ENCODE assay signal across 30 mouse cellular contexts in genomic region chr5:147786857-147787256, GRCm38 (mm10).
DNase-seq lines count a peak whose midpoint lies in the region; ATAC-seq and TF ChIP-seq lines count a peak whose summit lies in the region.
"Had no signal": no experiment of that assay in that cellular context is flagged by ENCODE, and none has a peak within 500 bp of the region (broad histone marks: within the 10 kb centered on the region; RNA-seq: fewer than 3 reads in every experiment).

No protein-coding gene starts in this region.

- H3K4me1 ChIP-seq in heart, embryonic 11.5 days (ENCODE audit: control insufficient read depth, insufficient read depth, low read length) = peaks cover 12% of the 10 kb centered on the region
- H3K4me1 ChIP-seq: hindbrain, embryonic 15.5 days; limb, embryonic 13.5 days; liver, embryonic 13.5 days; neural tube, embryonic 12.5 days had no signal

- H3K4me3 ChIP-seq in heart, embryonic 11.5 days (ENCODE audit: low read depth, low read length) = no peak overlapping the region
- no peak overlapping the region for H3K4me3 ChIP-seq in myocyte
- H3K4me3 ChIP-seq: embryonic facial prominence, embryonic 13.5 days; heart, adult 2 months; heart, embryonic 15.5 days; hindbrain, embryonic 15.5 days; layer of hippocampus, adult 2 months; limb, embryonic 13.5 days; liver, embryonic 13.5 days; neural tube, embryonic 12.5 days had no signal

- no peak overlapping the region for H3K4me2 ChIP-seq in heart, embryonic 11.5 days
- peak overlapping the region; percentile 55 for H3K4me2 ChIP-seq in myocyte (ENCODE audit: low read depth)
- H3K4me2 ChIP-seq: embryonic facial prominence, embryonic 13.5 days; heart, embryonic 15.5 days; hindbrain, embryonic 15.5 days; limb, embryonic 13.5 days; liver, embryonic 13.5 days; neural tube, embryonic 12.5 days had no signal

- H3K27ac ChIP-seq in heart, embryonic 11.5 days (ENCODE audit: low read depth, low read length) = no peak overlapping the region
- H3K27ac ChIP-seq: embryonic facial prominence, embryonic 13.5 days; heart, adult 2 months; heart, embryonic 15.5 days; hindbrain, embryonic 15.5 days; layer of hippocampus, adult 2 months; limb, embryonic 13.5 days; liver, embryonic 13.5 days; neural tube, embryonic 12.5 days had no signal

- no peaks in the 10 kb centered on the region for H3K79me2 ChIP-seq in myocyte (ENCODE audit: control insufficient read depth, insufficient read depth)

- DNase-seq in heart, adult 11 months = peak; percentile 51
- DNase-seq in lung, postnatal 25 days (ENCODE audit: low spot score) = peak; percentile 19
- no peak for DNase-seq in lung, postnatal 10 days
- DNase-seq in adrenal gland, postnatal 4 days (ENCODE audit: low spot score in 2 of 2) = no peak
- DNase-seq in spleen, adult 18-20 months = no peak
- DNase-seq: adrenal gland, postnatal 25 days; cerebellum, adult 11-12 months; cerebellum, postnatal 14 days; embryo, embryonic 11 days; gastrocnemius, postnatal 14 days; heart, adult 2 months; heart, postnatal 4 days; kidney, adult 8-10 months; kidney, postnatal 25 days; layer of hippocampus, postnatal 36 days; liver, embryonic 13.5 days; midbrain, embryonic 14.5 days; retina, postnatal 1 day; right cerebral cortex, postnatal 25 days; thymus, postnatal 36 days had no signal

- no peaks in the 10 kb centered on the region for H3K27me3 ChIP-seq in heart, embryonic 11.5 days (ENCODE audit: control insufficient read depth, insufficient read depth, low read length)
- no peaks in the 10 kb centered on the region for H3K27me3 ChIP-seq in myocyte (ENCODE audit: control insufficient read depth, insufficient read depth, insufficient read length)
- H3K27me3 ChIP-seq: embryonic facial prominence, embryonic 13.5 days; heart, embryonic 15.5 days; hindbrain, embryonic 15.5 days; limb, embryonic 13.5 days; liver, embryonic 13.5 days; neural tube, embryonic 12.5 days had no signal

- ATAC-seq in heart, embryonic 11.5 days (replicated peaks; ENCODE audit: insufficient number of reproducible peaks, low FRiP score, low TSS enrichment) = no peak
- peak; percentile 68 for ATAC-seq in common myeloid progenitor, adult 5-6 weeks (replicated peaks; ENCODE audit: low read depth, poor library complexity, severe bottlenecking)
- ATAC-seq: forebrain, embryonic 16.5 days had no signal

- no peaks in the 10 kb centered on the region for H3K9me3 ChIP-seq in heart, embryonic 11.5 days (replicated peaks; ENCODE audit: control insufficient read depth, low read length)
- H3K9me3 ChIP-seq: embryonic facial prominence, embryonic 13.5 days; heart, embryonic 15.5 days; hindbrain, embryonic 15.5 days; limb, embryonic 13.5 days; neural tube, embryonic 12.5 days had no signal

- H3K9ac ChIP-seq in heart, embryonic 11.5 days (ENCODE audit: low read depth, low read length) = no peak overlapping the region
- H3K9ac ChIP-seq: embryonic facial prominence, embryonic 13.5 days; heart, embryonic 15.5 days; hindbrain, embryonic 15.5 days; limb, embryonic 13.5 days; liver, embryonic 13.5 days; neural tube, embryonic 12.5 days had no signal

- no peaks in the 10 kb centered on the region for H3K36me3 ChIP-seq in heart, embryonic 11.5 days (ENCODE audit: control insufficient read depth, insufficient read depth, low read length)
- no peaks in the 10 kb centered on the region for H3K36me3 ChIP-seq in myocyte (ENCODE audit: control insufficient read depth, insufficient read depth)
- H3K36me3 ChIP-seq: embryonic facial prominence, embryonic 13.5 days; heart, embryonic 15.5 days; hindbrain, embryonic 15.5 days; limb, embryonic 13.5 days; liver, embryonic 13.5 days; neural tube, embryonic 12.5 days had no signal

- no peak overlapping the region for H3ac ChIP-seq in myocyte (ENCODE audit: control insufficient read depth, insufficient read length)

- 48% methylated on average over 5 of the region's 5 CpGs for WGBS in heart, embryonic 11.5 days (ENCODE audit: insufficient replicate concordance)

- TF ChIP-seq POLR2A in myocyte (IDR thresholded peaks at IDR 0.05; ENCODE audit: insufficient read length, low read depth) = no peak

TF ChIP-seq in myocyte, 11 proteins besides CTCF, POLR2A, EP300 and RAD21:
- no peak for TF ChIP-seq REST (IDR thresholded peaks at IDR 0.05; ENCODE audit: insufficient read depth, insufficient read length)
- no peak for TF ChIP-seq CEBPB (IDR thresholded peaks at IDR 0.05; ENCODE audit: insufficient read depth, poor library complexity, severe bottlenecking)
- no peak for TF ChIP-seq TCF3 (IDR thresholded peaks at IDR 0.05; ENCODE audit: insufficient read length, low read depth)
- TF ChIP-seq POLR2AphosphoS2 (IDR thresholded peaks at IDR 0.05; ENCODE audit: insufficient read length, low read depth) = no peak
- no peak for TF ChIP-seq TCF12 (IDR thresholded peaks at IDR 0.05; ENCODE audit: insufficient read depth, poor library complexity, severe bottlenecking)
- no peak for TF ChIP-seq E2F4 (IDR thresholded peaks at IDR 0.05; ENCODE audit: insufficient read depth)
- no peak for TF ChIP-seq SRF (IDR thresholded peaks at IDR 0.05; ENCODE audit: control insufficient read depth, insufficient read length, low read depth)
- no peak for TF ChIP-seq USF1 (IDR thresholded peaks at IDR 0.05; ENCODE audit: low read depth)
- TF ChIP-seq MYOD1 (IDR thresholded peaks at IDR 0.05; ENCODE audit: control insufficient read depth in 1 of 3, insufficient read length in 2 of 3, low read depth in 2 of 3) = no peak
- TF ChIP-seq MYOG (IDR thresholded peaks at IDR 0.05; ENCODE audit: control insufficient read depth in 1 of 3, insufficient read depth in 1 of 3, insufficient read length in 2 of 3, low read depth in 2 of 3) = no peak
- TF ChIP-seq MAX (IDR thresholded peaks at IDR 0.05; ENCODE audit: low read depth) = no peak

Comparison
In these comparisons a context has a peak if more than half of its experiments do, and no peak if none do; other contexts are left out.
1. DNase-seq: peak in heart, adult 11 months (single experiment) and lung, postnatal 25 days (single experiment); none in lung, postnatal 10 days (single experiment), adrenal gland, postnatal 4 days (0 of 2) and spleen, adult 18-20 months (0 of 2).